Comparison of ENCODE assay signal across 8 mouse cellular contexts in the genomic region with DNA sequence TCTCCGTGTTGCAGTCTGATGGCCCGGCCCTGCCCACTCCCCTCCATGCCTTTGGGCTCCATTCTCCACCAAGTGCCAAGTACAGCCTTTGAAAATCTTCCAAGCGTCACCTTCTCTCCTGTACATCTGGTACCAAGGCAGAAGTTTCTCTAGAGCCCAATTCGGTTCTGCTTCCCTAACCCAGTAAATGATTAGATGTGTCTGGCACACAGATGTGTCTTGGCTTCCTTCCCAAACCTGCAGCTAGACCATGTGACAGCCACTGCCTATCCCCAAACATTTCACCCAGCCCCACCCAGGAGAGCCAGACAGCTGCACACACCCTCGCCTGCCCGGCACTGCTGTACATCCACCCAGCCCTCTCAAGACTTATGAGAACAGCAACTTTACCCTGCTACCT. TPM values are rescaled to one million over a fixed set of nuclear protein-coding genes. Genes with fewer than 3 reads are reported as not detected.
DNase-seq lines count a peak whose midpoint lies in the region; ATAC-seq and TF ChIP-seq lines count a peak whose summit lies in the region.

No protein-coding gene starts in this region.

- peak; percentile 82 for ATAC-seq in stomach, postnatal 0 days (ENCODE audit: low FRiP score, low TSS enrichment)

- H3K4me3 ChIP-seq in stomach, postnatal 0 days (ENCODE audit: low read depth, low read length): no peak overlapping the region

- no peak overlapping the region for H3K4me2 ChIP-seq in stomach, postnatal 0 days (replicated peaks; ENCODE audit: low read depth)

- intact Hi-C loops in heart, postnatal 14 days (cut with DNase I): no loop called here

- WGBS in stomach, postnatal 0 days: 30% methylated on average over 6 of the region's 6 CpGs

- H3K4me1 ChIP-seq in stomach, postnatal 0 days (replicated peaks; ENCODE audit: control insufficient read depth, insufficient read depth): peaks cover 2% of the 10 kb centered on the region; the same call in 1 of the 2 replicates

- no peaks in the 10 kb centered on the region for H3K36me3 ChIP-seq in stomach, postnatal 0 days (ENCODE audit: control insufficient read depth, insufficient read depth, low read length)

- no peak for TF ChIP-seq EP300 in stomach, postnatal 0 days (optimal IDR thresholded peaks at IDR 0.05)

- peak overlapping the region; percentile 67; the same call in 1 of the 2 replicates for H3K27ac ChIP-seq in stomach, postnatal 0 days (replicated peaks)

- H3K9me3 ChIP-seq in stomach, postnatal 0 days (ENCODE audit: control insufficient read depth, low read length): no peaks in the 10 kb centered on the region

- TF ChIP-seq CTCF in stomach, postnatal 0 days (IDR thresholded peaks at IDR 0.05; ENCODE audit: low read depth): no peak

- no peak overlapping the region for H3K9ac ChIP-seq in stomach, postnatal 0 days (ENCODE audit: low read length)

- peak; percentile 43 to 67 for DNase-seq in heart, adult 18-20 months
- no peak for DNase-seq in heart, postnatal 14 days
- DNase-seq in urinary bladder, postnatal 14 days (ENCODE audit: low spot score): peak; percentile 75
- DNase-seq in urinary bladder, postnatal 10 days (ENCODE audit: low spot score): no peak
- DNase-seq in kidney, postnatal 14 days: peak; percentile 87
- peak; percentile 70 for DNase-seq in stomach, postnatal 0 days (ENCODE audit: low spot score)
- no peak for DNase-seq in Muller cell, postnatal 12 days (ENCODE audit: inconsistent ontology term)
- no peak for DNase-seq in spleen, adult 12 weeks (ENCODE audit: low spot score)

- H3K27me3 ChIP-seq in stomach, postnatal 0 days (ENCODE audit: control insufficient read depth, insufficient read depth, low read length): no peaks in the 10 kb centered on the region

RNA-seq across cellular contexts. Expression of gene D930048N14Rik, which starts 8.0 kb away (rescaled TPM):
- total RNA-seq in heart, adult 18-20 months (2021): under 1 TPM; 0.37 to 0.54 TPM
- total RNA-seq in heart, postnatal 14 days (2021): 1 to 10 TPM; 1.3 to 1.4 TPM
- polyA plus RNA-seq in stomach, postnatal 0 days (2015; fragmentation: Nextera tagmentation; extraction: Ambion mirVana): 2.0 and 2.3 TPM in 2 replicates

RNA-seq across cellular contexts. Expression of gene N4bp3, which starts 8.1 kb away (rescaled TPM):
- total RNA-seq in heart, adult 18-20 months (2021): 10 to 100 TPM in 1 of 2 experiments, 1 to 10 TPM in 1; 9.4 to 11.4 TPM
- total RNA-seq in heart, postnatal 14 days (2021): 10 to 100 TPM; 22.1 to 23.1 TPM
- polyA plus RNA-seq in stomach, postnatal 0 days (2015; fragmentation: Nextera tagmentation; extraction: Ambion mirVana): 16.1 and 16.8 TPM in 2 replicates

RNA-seq across cellular contexts. Expression of gene Rmnd5b, which starts 23.0 kb away (rescaled TPM):
- total RNA-seq in heart, adult 18-20 months (2021): 10 to 100 TPM; 15.7 to 16.4 TPM
- total RNA-seq in heart, postnatal 14 days (2021): 10 to 100 TPM; 16.0 to 16.3 TPM
- 34.6 and 35.3 TPM in 2 replicates for polyA plus RNA-seq in stomach, postnatal 0 days (2015; fragmentation: Nextera tagmentation; extraction: Ambion mirVana)

RNA-seq across cellular contexts. Expression of gene 0610009B22Rik, which starts 30.0 kb away (rescaled TPM):
- 10 to 100 TPM; 45.0 to 47.4 TPM for total RNA-seq in heart, adult 18-20 months (2021)
- total RNA-seq in heart, postnatal 14 days (2021): 10 to 100 TPM; 35.8 to 37.3 TPM
- 95.2 and 103 TPM in 2 replicates for polyA plus RNA-seq in stomach, postnatal 0 days (2015; fragmentation: Nextera tagmentation; extraction: Ambion mirVana)

RNA-seq across cellular contexts. Expression of gene Nhp2, which starts 39.2 kb away (rescaled TPM):
- 10 to 100 TPM; 21.8 to 23.6 TPM for total RNA-seq in heart, adult 18-20 months (2021)
- total RNA-seq in heart, postnatal 14 days (2021): 10 to 100 TPM; 19.5 to 21.3 TPM
- 134 and 144 TPM in 2 replicates for polyA plus RNA-seq in stomach, postnatal 0 days (2015; fragmentation: Nextera tagmentation; extraction: Ambion mirVana)

Comparison
In these comparisons a context has a peak if more than half of its experiments do, and no peak if none do; other contexts are left out.
1. DNase-seq: peak in heart, adult 18-20 months (2 of 2), urinary bladder, postnatal 14 days (single experiment), kidney, postnatal 14 days (single experiment) and stomach, postnatal 0 days (single experiment); none in heart, postnatal 14 days (0 of 2), urinary bladder, postnatal 10 days (single experiment), Muller cell, postnatal 12 days (single experiment) and spleen, adult 12 weeks (single experiment).